Mouse (Mus musculus): Measurements from ENCODE around the gene Dagla. TPM values are rescaled to one million over a fixed set of nuclear protein-coding genes. Genes with fewer than 3 reads are reported as not detected.

The Dagla gene
- polyA plus RNA-seq, 1 experiment from 2014 or later = 8.9 TPM

DNA sequence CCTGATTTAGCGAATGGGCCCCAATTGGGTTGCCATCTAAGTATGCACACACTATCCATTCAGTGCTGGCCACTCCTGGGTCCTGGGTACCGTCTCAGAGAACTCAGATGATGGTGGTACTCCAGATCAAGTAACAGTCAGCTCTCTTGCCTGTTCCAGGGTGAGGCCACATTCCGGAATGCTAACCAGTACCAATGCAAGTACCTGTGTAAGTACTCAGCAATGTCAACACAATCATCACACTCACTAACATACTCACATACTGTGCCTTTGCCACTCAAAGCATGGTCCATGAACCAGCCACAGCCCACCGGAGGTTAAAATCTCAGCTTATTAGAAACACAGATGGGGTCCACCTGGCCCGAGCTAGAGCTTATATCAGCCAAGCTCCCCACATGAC, 10.7 kb downstream of the Dagla start:
- WGBS = 84% methylated on average over 5 of the region's 5 CpGs

DNA sequence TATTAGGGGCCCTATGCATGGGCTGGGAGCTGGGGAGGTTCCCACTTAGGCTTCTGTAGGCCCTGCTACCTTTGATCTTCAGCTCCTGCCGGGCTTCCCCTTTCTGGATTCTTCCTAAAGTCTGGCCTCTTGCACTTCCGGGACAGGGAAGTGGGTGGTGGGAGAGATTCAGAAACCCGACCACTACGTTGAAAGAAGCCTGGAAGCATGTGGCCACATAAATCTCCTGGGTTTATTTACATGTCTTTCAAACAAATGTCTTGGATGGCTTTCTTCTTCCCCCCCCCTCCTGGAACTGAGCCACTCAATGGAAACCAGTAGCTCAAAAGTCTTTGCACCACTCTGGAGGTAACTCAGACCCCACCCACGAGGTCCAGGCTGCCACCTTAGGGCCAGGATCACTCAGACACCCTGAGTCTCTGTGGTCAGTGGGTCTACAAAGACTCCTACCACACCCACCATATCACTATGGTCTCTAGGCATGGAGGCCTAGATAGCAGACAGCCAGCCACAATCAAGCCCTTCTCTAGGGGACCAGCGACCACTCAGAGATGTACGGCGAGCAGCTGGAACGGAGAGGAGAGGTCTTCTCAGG, 12.7 kb downstream of the Dagla start:
- WGBS = 73% methylated on average over 9 of the region's 9 CpGs

More for the DNA sequence above, 10.7 kb downstream of the Dagla start:
- Histone ChIP-seq H3K36me3 (ENCODE audit: control insufficient read depth, insufficient read depth, low read length) (no peaks in the 10 kb centered on the region), H3K4me1 (ENCODE audit: control insufficient read depth, insufficient read depth, low read length) (peaks cover 26% of the 10 kb centered on the region), H3K4me3 (ENCODE audit: low read depth, low read length) (no peak overlapping the region), H3K27me3 (ENCODE audit: control insufficient read depth, insufficient read depth, low read length) (no peaks in the 10 kb centered on the region), H3K4me2 (ENCODE audit: low read depth, low read length) (no peak overlapping the region), H3K27ac (ENCODE audit: low read depth, low read length) (no peak overlapping the region), H3K9me3 (ENCODE audit: control insufficient read depth, low read length) (no peaks in the 10 kb centered on the region), H3K9ac (replicated peaks; ENCODE audit: low read depth, low read length) (no peak overlapping the region)
- ATAC-seq (ENCODE audit: low read depth) = no peak

DNA sequence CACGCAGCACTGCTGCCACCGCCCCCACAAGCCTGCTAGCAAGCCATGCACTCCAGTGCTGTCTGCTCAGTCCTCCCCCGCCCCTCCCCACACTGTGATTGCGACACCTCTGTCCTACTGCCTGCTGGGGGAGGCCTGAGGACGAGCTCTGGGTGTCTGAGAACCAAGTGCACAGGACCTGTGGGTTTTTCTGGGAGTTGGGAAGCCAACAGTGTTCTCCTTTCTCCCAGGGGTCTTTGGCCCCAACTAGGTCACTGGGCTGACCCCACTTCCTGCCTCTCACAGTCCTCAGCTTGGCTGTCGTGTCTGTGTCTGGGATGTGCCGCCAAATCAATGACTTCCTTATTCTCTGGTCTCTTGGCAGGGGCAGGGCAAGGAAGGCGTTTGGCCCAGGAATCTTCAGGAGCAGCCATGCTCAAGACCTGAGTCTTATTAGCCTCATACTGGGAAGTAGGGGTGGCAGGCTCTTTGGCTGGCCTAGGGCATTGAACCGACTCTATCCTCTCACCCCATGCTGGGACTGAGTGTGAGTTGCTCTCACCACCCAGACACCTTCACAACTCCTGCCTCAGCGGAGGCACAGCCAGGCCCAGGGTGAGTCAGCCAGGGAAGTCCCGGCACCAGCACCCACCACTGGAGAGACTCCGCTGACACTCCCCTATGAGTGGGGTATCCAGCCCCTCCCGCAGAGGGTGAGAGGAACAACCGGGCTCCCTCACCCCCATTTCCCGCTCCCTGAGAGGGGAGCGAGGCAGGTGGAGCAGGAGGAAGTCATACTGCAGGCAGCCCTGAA, 14.3 kb downstream of the Dagla start:
- whole genome bisulfite sequencing = 79% methylated on average over 16 of the region's 16 CpGs
- peaks cover 13% of the 10 kb centered on the region for H3K4me1 ChIP-seq (ENCODE audit: control insufficient read depth, insufficient read depth, low read length)

More for the DNA sequence above, 12.7 kb downstream of the Dagla start:
- Histone ChIP-seq H3K4me3 (ENCODE audit: low read depth, low read length) (no peak overlapping the region), H3K4me1 (ENCODE audit: control insufficient read depth, insufficient read depth, low read length) (peaks cover 23% of the 10 kb centered on the region), H3K4me2 (ENCODE audit: low read depth, low read length) (no peak overlapping the region), H3K9me3 (ENCODE audit: control insufficient read depth, low read length) (no peaks in the 10 kb centered on the region), H3K27ac (ENCODE audit: low read depth, low read length) (no peak overlapping the region), H3K9ac (replicated peaks; ENCODE audit: low read depth, low read length) (no peak overlapping the region), H3K27me3 (ENCODE audit: control insufficient read depth, insufficient read depth, low read length) (no peaks in the 10 kb centered on the region), H3K36me3 (ENCODE audit: control insufficient read depth, insufficient read depth, low read length) (no peaks in the 10 kb centered on the region)
- no peak for ATAC-seq (ENCODE audit: low read depth)

DNA sequence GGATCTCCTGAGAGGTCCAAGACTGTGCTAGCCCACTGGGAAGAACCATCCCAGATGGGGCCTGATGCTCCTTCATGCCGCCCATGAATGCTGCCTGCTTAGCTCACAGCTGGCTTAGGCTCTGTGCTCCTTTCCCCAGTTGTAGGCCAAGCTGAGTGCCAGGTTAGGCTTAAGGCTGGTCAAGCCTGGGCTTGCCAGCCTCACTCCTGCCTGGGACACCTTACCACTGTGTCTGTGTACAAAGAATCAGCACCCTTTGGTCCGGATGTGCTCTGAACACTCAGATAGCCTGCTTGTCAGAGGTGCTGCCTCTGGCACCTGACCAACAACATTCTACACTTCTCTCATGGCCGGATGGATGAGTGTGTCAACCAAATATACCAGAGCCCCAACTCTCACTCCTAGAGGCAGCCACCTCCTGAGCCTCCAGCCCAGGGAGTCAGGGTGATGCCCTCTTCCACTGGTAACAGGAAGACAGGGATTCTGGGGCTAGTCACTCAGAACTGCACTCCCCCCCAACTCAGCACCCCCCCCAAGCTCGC, 15.0 kb downstream of the Dagla start:
- H3K27me3 ChIP-seq (ENCODE audit: control insufficient read depth, insufficient read depth, low read length) = no peaks in the 10 kb centered on the region
- no peak overlapping the region for H3K27ac ChIP-seq (ENCODE audit: low read depth, low read length)
- H3K4me2 ChIP-seq (ENCODE audit: low read depth, low read length) = no peak overlapping the region
- 81% methylated on average over 4 of the region's 4 CpGs for WGBS
- no peaks in the 10 kb centered on the region for H3K9me3 ChIP-seq (ENCODE audit: control insufficient read depth, low read length)
- peaks cover 7% of the 10 kb centered on the region for H3K4me1 ChIP-seq (ENCODE audit: control insufficient read depth, insufficient read depth, low read length)
- no peak overlapping the region for H3K4me3 ChIP-seq (ENCODE audit: low read depth, low read length)
- no peak overlapping the region for H3K9ac ChIP-seq (replicated peaks; ENCODE audit: low read depth, low read length)
- H3K36me3 ChIP-seq (ENCODE audit: control insufficient read depth, insufficient read depth, low read length) = no peaks in the 10 kb centered on the region
- ATAC-seq (ENCODE audit: low read depth) = no peak

More for the DNA sequence above, 14.3 kb downstream of the Dagla start:
- no peak overlapping the region for H3K4me2 ChIP-seq (ENCODE audit: low read depth, low read length)
- H3K9me3 ChIP-seq (ENCODE audit: control insufficient read depth, low read length) = no peaks in the 10 kb centered on the region
- no peaks in the 10 kb centered on the region for H3K36me3 ChIP-seq (ENCODE audit: control insufficient read depth, insufficient read depth, low read length)
- no peak overlapping the region for H3K27ac ChIP-seq (ENCODE audit: low read depth, low read length)
- H3K27me3 ChIP-seq (ENCODE audit: control insufficient read depth, insufficient read depth, low read length) = no peaks in the 10 kb centered on the region
- no peak overlapping the region for H3K9ac ChIP-seq (replicated peaks; ENCODE audit: low read depth, low read length)
- no peak for ATAC-seq (ENCODE audit: low read depth)
- H3K4me3 ChIP-seq (ENCODE audit: low read depth, low read length) = no peak overlapping the region

DNA sequence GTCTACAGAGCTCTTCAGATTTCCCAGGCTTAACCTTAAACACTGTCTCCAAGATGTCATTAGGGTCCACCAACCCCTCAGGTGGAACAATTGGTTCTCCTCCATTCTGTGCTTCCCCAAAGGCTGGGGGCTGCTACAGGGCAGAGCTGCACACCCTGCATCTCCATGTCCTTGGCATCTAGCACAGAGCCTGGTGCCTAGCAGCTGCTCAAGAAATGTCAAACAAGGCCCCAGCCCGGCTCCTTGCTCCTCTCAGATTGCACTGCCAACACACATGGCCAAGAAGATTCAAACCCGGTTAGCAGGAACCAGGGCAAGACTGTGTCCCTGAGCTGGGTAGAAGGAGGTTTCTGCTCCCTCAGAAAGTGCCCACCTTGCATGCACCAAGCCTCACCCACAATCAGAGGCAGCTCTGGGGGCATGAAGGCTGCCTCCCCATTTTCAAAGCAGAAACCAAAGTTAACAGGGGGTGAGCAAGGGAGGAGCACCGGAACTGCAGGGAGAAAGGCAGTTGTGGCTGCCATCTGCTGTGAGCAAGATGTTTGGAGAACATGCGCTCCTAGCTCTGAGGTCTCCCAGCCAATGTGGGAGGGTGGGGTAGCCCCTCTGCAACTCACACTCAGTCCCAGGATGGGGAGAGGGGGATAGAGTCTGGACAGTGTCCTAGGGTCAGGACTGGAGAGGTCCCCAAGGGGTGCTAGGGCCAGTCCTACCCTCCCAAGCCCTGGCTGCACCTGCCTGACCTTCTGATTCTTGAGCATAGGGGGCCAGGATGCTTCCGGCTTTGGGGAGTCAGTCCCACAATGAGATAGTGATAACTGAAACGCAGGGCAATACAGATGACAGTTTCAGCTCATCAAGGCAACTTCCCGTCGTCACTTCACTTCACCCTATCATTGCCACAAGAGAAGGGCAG, 16.3 kb downstream of the Dagla start:
- Histone ChIP-seq H3K4me2 (ENCODE audit: low read depth, low read length) (no peak overlapping the region), H3K36me3 (ENCODE audit: control insufficient read depth, insufficient read depth, low read length) (no peaks in the 10 kb centered on the region), H3K27me3 (ENCODE audit: control insufficient read depth, insufficient read depth, low read length) (no peaks in the 10 kb centered on the region), H3K9ac (replicated peaks; ENCODE audit: low read depth, low read length) (no peak overlapping the region), H3K4me3 (ENCODE audit: low read depth, low read length) (no peak overlapping the region), H3K4me1 (ENCODE audit: control insufficient read depth, insufficient read depth, low read length) (no peaks in the 10 kb centered on the region), H3K27ac (ENCODE audit: low read depth, low read length) (no peak overlapping the region), H3K9me3 (ENCODE audit: control insufficient read depth, low read length) (no peaks in the 10 kb centered on the region)
- no peak for ATAC-seq (ENCODE audit: low read depth)
- WGBS = 85% methylated on average over 8 of the region's 8 CpGs

DNA sequence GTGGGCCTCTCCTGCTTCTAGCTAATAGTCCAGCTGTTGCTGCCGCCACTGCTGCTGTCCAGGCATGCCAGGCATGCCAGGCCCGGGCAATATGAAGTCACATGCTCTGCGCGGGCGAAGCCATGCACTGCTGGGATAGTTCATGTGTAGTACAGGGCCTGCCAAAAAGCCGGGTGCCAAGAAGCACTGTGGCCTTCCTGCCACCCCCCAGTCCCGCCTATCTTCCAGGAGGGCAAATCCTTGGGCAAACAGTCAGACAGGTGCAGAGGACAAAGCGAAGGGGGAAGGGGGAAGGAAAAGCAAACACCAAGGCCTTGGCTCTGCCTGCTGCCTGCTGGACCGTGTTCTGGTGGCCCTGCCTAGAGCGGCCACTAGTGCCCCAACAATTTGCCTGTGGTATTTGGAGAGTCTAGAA, 18.2 kb downstream of the Dagla start:
- WGBS = 76% methylated on average over 10 of the region's 10 CpGs
- Histone ChIP-seq H3K27ac (ENCODE audit: low read depth, low read length) (no peak overlapping the region), H3K4me3 (ENCODE audit: low read depth, low read length) (no peak overlapping the region), H3K9ac (replicated peaks; ENCODE audit: low read depth, low read length) (no peak overlapping the region), H3K36me3 (ENCODE audit: control insufficient read depth, insufficient read depth, low read length) (no peaks in the 10 kb centered on the region), H3K4me2 (ENCODE audit: low read depth, low read length) (no peak overlapping the region), H3K9me3 (ENCODE audit: control insufficient read depth, low read length) (no peaks in the 10 kb centered on the region), H3K4me1 (ENCODE audit: control insufficient read depth, insufficient read depth, low read length) (no peaks in the 10 kb centered on the region), H3K27me3 (ENCODE audit: control insufficient read depth, insufficient read depth, low read length) (no peaks in the 10 kb centered on the region)
- ATAC-seq (ENCODE audit: low read depth) = no peak

DNA sequence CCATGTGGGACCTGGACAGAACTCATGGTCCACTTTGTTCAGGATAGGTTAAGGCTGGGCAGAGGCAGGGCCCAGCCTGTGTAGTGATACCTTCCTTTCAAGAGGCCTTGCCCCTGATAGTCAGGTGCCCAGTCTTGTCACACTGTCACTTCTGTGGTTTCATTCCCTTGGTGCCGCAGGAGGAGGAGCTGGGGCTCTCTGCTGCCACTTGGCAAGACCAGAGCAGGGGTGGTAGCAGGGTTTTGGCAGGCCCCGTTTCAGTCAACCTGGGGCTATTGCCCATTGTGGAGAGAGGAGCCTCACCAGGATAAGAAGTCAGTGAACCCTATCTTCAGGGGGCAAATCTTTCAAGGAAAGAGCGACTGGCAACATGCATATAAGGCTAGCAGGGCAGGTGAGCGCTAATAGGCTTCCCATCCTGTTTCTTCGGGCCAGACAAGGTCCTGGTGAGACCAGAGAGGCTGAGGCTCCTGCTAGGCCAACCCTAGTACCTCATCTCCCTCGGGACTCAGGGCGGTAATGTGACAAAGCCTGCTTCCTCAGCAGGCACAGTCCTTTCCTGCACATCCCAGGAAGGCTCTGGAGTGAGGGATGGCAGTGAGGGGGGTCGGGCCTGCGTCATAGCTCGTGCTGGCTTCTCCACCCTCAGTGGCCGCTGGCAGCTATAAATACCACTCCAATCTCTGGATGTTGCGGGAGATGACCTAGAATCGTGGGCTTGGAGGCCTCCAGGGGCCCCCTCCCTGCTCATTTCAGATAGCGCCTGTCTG, 23.7 kb downstream of the Dagla start:
- no peak overlapping the region for H3K9ac ChIP-seq (replicated peaks; ENCODE audit: low read depth, low read length)
- H3K4me3 ChIP-seq (ENCODE audit: low read depth, low read length) = no peak overlapping the region
- no peak overlapping the region for H3K4me2 ChIP-seq (ENCODE audit: low read depth, low read length)
- H3K9me3 ChIP-seq (ENCODE audit: control insufficient read depth, low read length) = no peaks in the 10 kb centered on the region
- H3K27ac ChIP-seq (ENCODE audit: low read depth, low read length) = no peak overlapping the region
- peaks cover 8% of the 10 kb centered on the region for H3K27me3 ChIP-seq (ENCODE audit: control insufficient read depth, insufficient read depth, low read length)
- ATAC-seq (ENCODE audit: low read depth) = no peak
- WGBS = 71% methylated on average over 14 of the region's 14 CpGs
- H3K36me3 ChIP-seq (ENCODE audit: control insufficient read depth, insufficient read depth, low read length) = no peaks in the 10 kb centered on the region
- peaks cover 16% of the 10 kb centered on the region for H3K4me1 ChIP-seq (ENCODE audit: control insufficient read depth, insufficient read depth, low read length)

DNA sequence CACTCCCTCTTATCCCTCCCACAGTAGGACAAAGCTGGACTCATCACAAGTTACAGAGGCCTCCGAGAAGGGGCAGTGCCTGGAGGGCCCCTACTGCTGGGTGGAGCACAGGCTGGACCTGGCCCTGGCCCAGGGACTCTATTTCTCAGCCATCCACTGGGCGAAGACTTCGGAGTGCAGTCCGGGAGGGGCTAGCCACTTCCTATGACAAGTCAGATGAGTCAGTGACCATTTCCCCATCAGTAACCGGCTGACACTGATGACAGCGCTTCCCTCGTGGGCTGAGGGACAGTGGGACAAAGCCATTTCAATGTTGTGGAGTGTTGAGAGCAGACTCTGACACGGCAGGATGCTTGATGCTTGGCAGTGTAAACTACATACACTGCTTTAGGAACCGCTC, 25.0 kb downstream of the Dagla start:
- WGBS = 84% methylated on average over 9 of the region's 9 CpGs
- Histone ChIP-seq H3K27ac (ENCODE audit: low read depth, low read length) (no peak overlapping the region), H3K4me2 (ENCODE audit: low read depth, low read length) (no peak overlapping the region), H3K9ac (replicated peaks; ENCODE audit: low read depth, low read length) (no peak overlapping the region), H3K36me3 (ENCODE audit: control insufficient read depth, insufficient read depth, low read length) (no peaks in the 10 kb centered on the region), H3K27me3 (ENCODE audit: control insufficient read depth, insufficient read depth, low read length) (peaks cover 9% of the 10 kb centered on the region), H3K4me3 (ENCODE audit: low read depth, low read length) (no peak overlapping the region), H3K9me3 (ENCODE audit: control insufficient read depth, low read length) (no peaks in the 10 kb centered on the region), H3K4me1 (ENCODE audit: control insufficient read depth, insufficient read depth, low read length) (peaks cover 16% of the 10 kb centered on the region)
- ATAC-seq (ENCODE audit: low read depth) = no peak
